Mouse (Mus musculus): Measurements from ENCODE around the gene Atf3. TPM values are rescaled to one million over a fixed set of nuclear protein-coding genes. Genes with fewer than 3 reads are reported as not detected.

Atf3 gene
- 0.70 and 1.8 TPM in 2 replicates for polyA plus RNA-seq (2014; fragmentation: Nextera tagmentation; extraction: Ambion mirVana)

DNA sequence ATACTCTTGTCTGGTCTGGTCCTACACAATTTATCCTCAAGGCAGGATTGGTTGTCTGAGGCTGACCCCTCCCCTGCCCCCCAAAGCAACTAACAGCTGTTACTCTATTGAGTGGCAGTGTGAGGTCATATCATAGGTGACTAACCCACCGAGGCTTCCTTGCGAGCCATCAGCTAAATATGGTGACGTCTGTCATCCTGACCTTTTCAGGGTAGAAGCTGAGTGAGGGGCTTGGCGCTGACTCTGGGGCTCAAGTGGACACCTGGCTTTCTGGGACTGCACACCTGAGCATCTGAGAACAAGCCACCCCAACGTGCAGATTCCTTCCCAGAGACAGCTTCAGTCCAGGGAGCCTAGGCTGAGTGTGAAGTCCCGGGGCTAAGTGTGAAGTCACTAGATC, at the start of gene Atf3:
Gene Atf3, minus strand, starts transcription at position 101 of the 400 bp plus-strand sequence.
- Histone ChIP-seq H3K4me2 (ENCODE audit: low read length) (no peak within 1 kb of the TSS), H3K4me1 (ENCODE audit: control insufficient read depth, insufficient read depth, low read length) (no peaks in the 10 kb centered on the region), H3K9me3 (ENCODE audit: control insufficient read depth, low read length) (no peaks in the 10 kb centered on the region), H3K27ac (replicated peaks; ENCODE audit: low read depth, low read length) (no peak within 1 kb of the TSS), H3K9ac (replicated peaks; ENCODE audit: low read length) (no peak within 1 kb of the TSS), H3K4me3 (replicated peaks; ENCODE audit: low read depth, low read length) (no peak within 1 kb of the TSS), H3K27me3 (ENCODE audit: control insufficient read depth, insufficient read depth, low read length) (no peaks in the 10 kb centered on the region), H3K36me3 (ENCODE audit: control insufficient read depth, insufficient read depth, low read length) (no peaks in the 10 kb centered on the region)
- DNase-seq (no peak), ATAC-seq (ENCODE audit: low FRiP score, low TSS enrichment) (no peak)
- 79% methylated on average over 6 of the region's 6 CpGs for WGBS

DNA sequence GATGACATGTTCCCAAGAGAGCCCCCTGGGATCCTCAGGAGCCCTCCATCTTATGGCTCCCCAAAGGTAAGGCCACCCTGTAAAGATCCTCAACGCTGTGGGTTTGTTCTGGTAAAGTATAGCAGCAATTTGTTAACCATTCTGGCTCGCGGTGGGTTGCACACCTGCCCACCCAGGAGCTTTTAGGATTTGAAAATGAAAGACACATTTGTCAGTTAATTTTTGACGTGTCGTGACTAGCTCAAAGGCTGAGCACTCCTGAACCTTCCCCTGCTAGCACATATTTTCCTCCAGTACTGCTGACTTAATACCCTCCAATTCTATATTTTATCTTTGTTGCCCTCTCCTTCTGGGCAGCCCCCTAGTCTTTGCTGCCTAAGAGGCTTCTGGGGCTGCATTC, 49.3 kb upstream of the Atf3 start:
- Histone ChIP-seq H3K9me3 (ENCODE audit: control insufficient read depth, low read length) (no peaks in the 10 kb centered on the region), H3K27ac (replicated peaks; ENCODE audit: low read depth, low read length) (no peak overlapping the region), H3K36me3 (ENCODE audit: control insufficient read depth, insufficient read depth, low read length) (no peaks in the 10 kb centered on the region), H3K4me1 (ENCODE audit: control insufficient read depth, insufficient read depth, low read length) (no peaks in the 10 kb centered on the region), H3K9ac (replicated peaks; ENCODE audit: low read length) (no peak overlapping the region), H3K4me3 (replicated peaks; ENCODE audit: low read depth, low read length) (no peak overlapping the region), H3K27me3 (ENCODE audit: control insufficient read depth, insufficient read depth, low read length) (no peaks in the 10 kb centered on the region), H3K4me2 (ENCODE audit: low read length) (no peak overlapping the region)
- WGBS, result 90% methylated on average over 5 of the region's 5 CpGs
- no peak for DNase-seq
- ATAC-seq (ENCODE audit: low FRiP score, low TSS enrichment), result no peak

DNA sequence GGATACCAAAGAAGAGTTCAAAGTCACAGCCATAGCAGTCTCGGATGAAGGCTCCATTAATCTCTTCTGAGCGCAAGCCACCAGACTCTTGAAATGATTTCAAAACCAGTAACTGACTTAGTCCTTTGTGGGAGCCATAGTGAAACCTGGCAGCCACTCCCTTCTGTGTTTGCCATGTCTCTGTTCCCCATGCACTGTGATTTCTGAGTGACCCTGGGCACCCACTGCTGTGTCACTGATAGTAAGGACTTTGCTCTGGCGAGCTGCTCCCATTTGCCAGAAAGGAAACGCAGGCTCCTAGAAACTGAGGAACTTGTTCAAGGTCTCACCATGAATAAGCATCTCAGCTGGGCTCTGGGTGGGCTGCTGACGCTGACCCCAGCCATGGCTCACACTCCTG, 45.6 kb upstream of the Atf3 start:
- ATAC-seq (ENCODE audit: low FRiP score, low TSS enrichment), result no peak
- Histone ChIP-seq H3K9me3 (ENCODE audit: control insufficient read depth, low read length) (no peaks in the 10 kb centered on the region), H3K27ac (replicated peaks; ENCODE audit: low read depth, low read length) (no peak overlapping the region), H3K9ac (replicated peaks; ENCODE audit: low read length) (no peak overlapping the region), H3K4me2 (ENCODE audit: low read length) (no peak overlapping the region), H3K4me1 (ENCODE audit: control insufficient read depth, insufficient read depth, low read length) (no peaks in the 10 kb centered on the region), H3K27me3 (ENCODE audit: control insufficient read depth, insufficient read depth, low read length) (no peaks in the 10 kb centered on the region), H3K36me3 (ENCODE audit: control insufficient read depth, insufficient read depth, low read length) (no peaks in the 10 kb centered on the region), H3K4me3 (replicated peaks; ENCODE audit: low read depth, low read length) (no peak overlapping the region)
- 89% methylated on average over 5 of the region's 5 CpGs for WGBS
- DNase-seq, result no peak

DNA sequence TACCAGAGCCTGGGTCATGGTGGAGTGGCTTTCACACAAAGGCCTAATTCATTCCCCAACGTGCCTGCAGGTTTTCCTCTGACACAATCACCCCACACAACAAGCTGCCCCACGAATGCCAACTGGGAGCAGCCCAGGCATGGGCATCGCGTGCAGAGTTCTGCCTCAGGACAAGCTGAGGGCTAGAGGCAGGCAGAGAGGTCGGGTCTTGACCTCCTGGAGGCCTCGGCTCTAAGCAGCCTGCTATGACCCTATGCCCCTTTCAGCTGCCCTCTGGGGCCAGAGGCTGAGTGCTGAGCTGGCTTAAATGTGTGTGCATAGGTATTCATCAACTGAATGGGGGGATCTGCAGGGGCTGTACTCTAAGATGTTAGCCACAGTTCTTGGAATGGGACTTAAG, 44.0 kb upstream of the Atf3 start:
- DNase-seq (no peak), ATAC-seq (ENCODE audit: low FRiP score, low TSS enrichment) (no peak)
- H3K36me3 ChIP-seq (ENCODE audit: control insufficient read depth, insufficient read depth, low read length), result no peaks in the 10 kb centered on the region
- H3K4me2 ChIP-seq (ENCODE audit: low read length), result no peak overlapping the region
- no peak overlapping the region for H3K27ac ChIP-seq (replicated peaks; ENCODE audit: low read depth, low read length)
- H3K4me3 ChIP-seq (replicated peaks; ENCODE audit: low read depth, low read length), result no peak overlapping the region
- WGBS, result 18% methylated on average over 6 of the region's 6 CpGs
- H3K9me3 ChIP-seq (ENCODE audit: control insufficient read depth, low read length), result no peaks in the 10 kb centered on the region
- H3K4me1 ChIP-seq (ENCODE audit: control insufficient read depth, insufficient read depth, low read length), result no peaks in the 10 kb centered on the region
- no peak overlapping the region for H3K9ac ChIP-seq (replicated peaks; ENCODE audit: low read length)
- H3K27me3 ChIP-seq (ENCODE audit: control insufficient read depth, insufficient read depth, low read length), result no peaks in the 10 kb centered on the region

DNA sequence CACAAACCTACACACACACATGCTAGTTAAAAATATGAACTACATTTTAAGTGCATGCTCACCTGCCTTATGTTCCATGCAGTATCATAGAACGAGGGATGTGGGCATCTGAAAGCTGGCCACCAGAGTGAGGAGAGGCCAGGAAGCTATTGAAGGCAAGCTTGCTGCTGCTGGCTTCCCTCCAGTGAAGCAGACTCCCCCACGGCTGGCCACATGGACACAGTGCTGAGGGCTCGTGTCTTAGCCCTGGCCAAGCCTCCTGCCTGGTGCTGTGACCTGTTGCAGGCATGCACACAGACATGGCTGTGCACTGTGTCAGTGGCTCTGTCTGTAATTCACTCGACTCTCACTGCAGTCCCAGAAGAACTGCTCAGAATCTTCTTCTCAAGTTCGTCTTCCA, 41.8 kb upstream of the Atf3 start:
- WGBS, result 82% methylated on average over 5 of the region's 5 CpGs
- no peaks in the 10 kb centered on the region for H3K9me3 ChIP-seq (ENCODE audit: control insufficient read depth, low read length)
- H3K9ac ChIP-seq (replicated peaks; ENCODE audit: low read length), result no peak overlapping the region
- no peaks in the 10 kb centered on the region for H3K27me3 ChIP-seq (ENCODE audit: control insufficient read depth, insufficient read depth, low read length)
- DNase-seq, result no peak
- H3K4me1 ChIP-seq (ENCODE audit: control insufficient read depth, insufficient read depth, low read length), result no peaks in the 10 kb centered on the region
- no peaks in the 10 kb centered on the region for H3K36me3 ChIP-seq (ENCODE audit: control insufficient read depth, insufficient read depth, low read length)
- no peak overlapping the region for H3K27ac ChIP-seq (replicated peaks; ENCODE audit: low read depth, low read length)
- ATAC-seq (ENCODE audit: low FRiP score, low TSS enrichment), result no peak
- H3K4me2 ChIP-seq (ENCODE audit: low read length), result no peak overlapping the region
- H3K4me3 ChIP-seq (replicated peaks; ENCODE audit: low read depth, low read length), result no peak overlapping the region

- Histone ChIP-seq H3K27ac (replicated peaks; ENCODE audit: low read depth, low read length) (no peak overlapping the region), H3K4me1 (ENCODE audit: control insufficient read depth, insufficient read depth, low read length) (no peaks in the 10 kb centered on the region), H3K4me3 (replicated peaks; ENCODE audit: low read depth, low read length) (no peak overlapping the region), H3K27me3 (ENCODE audit: control insufficient read depth, insufficient read depth, low read length) (no peaks in the 10 kb centered on the region), H3K9ac (replicated peaks; ENCODE audit: low read length) (no peak overlapping the region), H3K9me3 (ENCODE audit: control insufficient read depth, low read length) (no peaks in the 10 kb centered on the region), H3K4me2 (ENCODE audit: low read length) (no peak overlapping the region), H3K36me3 (ENCODE audit: control insufficient read depth, insufficient read depth, low read length) (no peaks in the 10 kb centered on the region)
- 30% methylated on average over 7 of the region's 7 CpGs for WGBS
- ATAC-seq (ENCODE audit: low FRiP score, low TSS enrichment), result no peak
- no peak for DNase-seq
Measured at GRCm38 (mm10) chr1:191259121-191259520, 41.3 kb upstream of the Atf3 start.

DNA sequence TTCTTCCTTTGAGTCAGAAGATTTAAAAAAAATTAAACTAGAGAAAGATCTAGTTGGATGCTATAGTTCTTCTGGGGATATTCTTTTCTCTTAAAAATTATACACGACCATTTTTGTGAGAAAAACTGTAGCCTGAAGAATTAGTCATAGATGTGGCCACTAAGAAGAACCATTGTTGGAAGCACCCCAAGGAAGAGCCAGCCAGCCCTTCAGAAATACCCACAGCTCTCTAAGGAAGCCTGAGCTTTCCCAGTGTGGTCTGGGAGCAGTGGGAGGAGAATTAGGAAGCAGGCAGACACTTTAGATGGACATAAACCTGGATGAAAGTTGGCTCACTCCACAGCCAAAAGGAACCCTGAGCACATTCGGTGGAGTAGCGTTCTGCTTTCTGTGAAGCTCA, 40.7 kb upstream of the Atf3 start:
- Histone ChIP-seq H3K4me1 (ENCODE audit: control insufficient read depth, insufficient read depth, low read length) (no peaks in the 10 kb centered on the region), H3K27ac (replicated peaks; ENCODE audit: low read depth, low read length) (no peak overlapping the region), H3K4me2 (ENCODE audit: low read length) (no peak overlapping the region), H3K27me3 (ENCODE audit: control insufficient read depth, insufficient read depth, low read length) (no peaks in the 10 kb centered on the region), H3K4me3 (replicated peaks; ENCODE audit: low read depth, low read length) (no peak overlapping the region), H3K36me3 (ENCODE audit: control insufficient read depth, insufficient read depth, low read length) (no peaks in the 10 kb centered on the region), H3K9ac (replicated peaks; ENCODE audit: low read length) (no peak overlapping the region), H3K9me3 (ENCODE audit: control insufficient read depth, low read length) (no peaks in the 10 kb centered on the region)
- DNase-seq (no peak), ATAC-seq (ENCODE audit: low FRiP score, low TSS enrichment) (no peak)
- 62% methylated on average over 3 of the region's 3 CpGs for WGBS

DNA sequence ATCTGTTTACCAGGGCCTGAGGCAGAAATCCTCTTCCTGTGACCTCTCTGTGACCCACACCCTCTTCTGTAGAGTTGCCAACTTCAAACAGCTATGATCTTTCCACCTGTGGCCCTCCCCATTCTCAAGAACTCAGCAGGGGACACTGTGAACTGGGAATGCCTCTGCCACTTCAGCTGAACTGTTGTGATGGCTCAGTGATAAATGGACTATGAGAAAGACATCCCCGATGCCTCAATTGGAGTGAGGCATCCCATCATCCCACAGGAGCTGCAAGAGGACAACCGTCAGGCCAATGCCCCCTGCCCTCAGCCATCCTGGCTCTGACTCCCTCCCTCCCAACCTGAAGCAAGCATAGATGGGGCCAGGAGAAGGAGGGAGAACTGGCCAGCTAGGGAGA, 40.1 kb upstream of the Atf3 start:
- WGBS, result 76% methylated on average over 2 of the region's 2 CpGs
- no peak for ATAC-seq (ENCODE audit: low FRiP score, low TSS enrichment)
- no peak overlapping the region for H3K4me2 ChIP-seq (ENCODE audit: low read length)
- no peaks in the 10 kb centered on the region for H3K9me3 ChIP-seq (ENCODE audit: control insufficient read depth, low read length)
- no peak overlapping the region for H3K27ac ChIP-seq (replicated peaks; ENCODE audit: low read depth, low read length)
- no peaks in the 10 kb centered on the region for H3K36me3 ChIP-seq (ENCODE audit: control insufficient read depth, insufficient read depth, low read length)
- no peaks in the 10 kb centered on the region for H3K4me1 ChIP-seq (ENCODE audit: control insufficient read depth, insufficient read depth, low read length)
- H3K9ac ChIP-seq (replicated peaks; ENCODE audit: low read length), result no peak overlapping the region
- no peak for DNase-seq
- H3K4me3 ChIP-seq (replicated peaks; ENCODE audit: low read depth, low read length), result no peak overlapping the region
- H3K27me3 ChIP-seq (ENCODE audit: control insufficient read depth, insufficient read depth, low read length), result no peaks in the 10 kb centered on the region

DNA sequence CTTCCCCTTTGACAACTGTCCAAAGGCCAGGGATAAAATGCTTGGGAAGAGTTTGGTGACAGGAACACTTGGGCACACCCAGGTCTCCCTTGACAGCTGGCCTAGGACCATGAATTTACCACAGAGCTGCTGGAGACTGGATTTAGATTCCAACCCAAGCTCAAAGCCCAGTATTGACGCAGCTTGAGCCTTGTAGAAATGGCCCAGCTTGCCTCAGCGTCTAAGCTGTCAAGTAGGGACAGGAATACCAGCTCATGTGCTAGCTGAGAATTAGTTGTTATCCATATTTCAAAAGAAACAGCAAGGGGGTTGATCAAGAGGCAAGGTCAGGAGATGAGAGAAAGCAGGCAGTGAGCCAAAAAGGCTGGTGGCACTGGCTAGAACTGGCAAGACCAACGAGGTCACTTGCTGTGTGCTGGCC, 39.5 kb upstream of the Atf3 start:
- H3K4me3 ChIP-seq (replicated peaks; ENCODE audit: low read depth, low read length), result no peak overlapping the region
- no peaks in the 10 kb centered on the region for H3K27me3 ChIP-seq (ENCODE audit: control insufficient read depth, insufficient read depth, low read length)
- no peak for DNase-seq
- H3K36me3 ChIP-seq (ENCODE audit: control insufficient read depth, insufficient read depth, low read length), result no peaks in the 10 kb centered on the region
- H3K4me2 ChIP-seq (ENCODE audit: low read length), result no peak overlapping the region
- ATAC-seq (ENCODE audit: low FRiP score, low TSS enrichment), result no peak
- H3K9me3 ChIP-seq (ENCODE audit: control insufficient read depth, low read length), result no peaks in the 10 kb centered on the region
- H3K4me1 ChIP-seq (ENCODE audit: control insufficient read depth, insufficient read depth, low read length), result no peaks in the 10 kb centered on the region
- no peak overlapping the region for H3K27ac ChIP-seq (replicated peaks; ENCODE audit: low read depth, low read length)
- no peak overlapping the region for H3K9ac ChIP-seq (replicated peaks; ENCODE audit: low read length)
- WGBS, result 82% methylated on average over 3 of the region's 3 CpGs
